Mouse (Mus musculus) left cerebral cortex, adult 18-20 months (tissue): ENCODE data around the gene Gnai3. TPM values are rescaled to one million over a fixed set of nuclear protein-coding genes. Genes with fewer than 3 reads are reported as not detected.
A peak's percentile ranks its signal among the peaks of the same experiment; 100 is the strongest.

Experiments used
- DNase-seq, 2 experiments: peaks; one replicate each; pipeline ENCODE4 v3.0.0; 2021 to 2022; ENCODE audit warnings: low spot score in 2 of 2, mixed read lengths in 1 of 2
- total RNA-seq, 2 experiments: library from RNA; stranded (reverse); gene quantifications; 2 replicates each; pipeline ENCODE4 v1.2.3; 2021

Gene Gnai3
- total RNA-seq, 2 experiments from 2014 or later: 29.0 to 30.4 TPM

DNA sequence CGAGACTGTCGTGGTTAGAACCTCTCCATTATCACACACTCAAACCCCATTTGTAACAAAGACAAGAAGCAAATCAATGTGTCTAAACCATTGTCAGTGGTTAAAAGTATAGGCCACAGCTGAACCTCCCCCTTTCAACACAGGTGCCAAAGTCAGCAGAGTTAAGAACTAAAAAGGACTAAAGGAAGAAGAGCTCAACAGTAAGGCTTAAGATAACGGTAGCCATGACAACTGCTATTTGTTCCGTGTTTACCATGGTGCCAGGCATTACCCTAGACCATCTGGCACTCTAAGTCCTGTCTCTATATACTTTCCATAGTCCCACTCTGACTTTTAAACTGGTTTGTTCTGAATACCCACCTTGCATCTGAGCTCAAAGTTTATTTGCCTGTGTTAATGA lies 33.3 kb downstream of the Gnai3 start:
- DNase-seq: no peak

- no peak for DNase-seq
These were observed 33.7 kb downstream of the Gnai3 start for GRCm38 (mm10) chr3:108112246-108112645.

- no peak for DNase-seq
These were observed 34.6 kb downstream of the Gnai3 start for GRCm38 (mm10) chr3:108111320-108111719.

DNA sequence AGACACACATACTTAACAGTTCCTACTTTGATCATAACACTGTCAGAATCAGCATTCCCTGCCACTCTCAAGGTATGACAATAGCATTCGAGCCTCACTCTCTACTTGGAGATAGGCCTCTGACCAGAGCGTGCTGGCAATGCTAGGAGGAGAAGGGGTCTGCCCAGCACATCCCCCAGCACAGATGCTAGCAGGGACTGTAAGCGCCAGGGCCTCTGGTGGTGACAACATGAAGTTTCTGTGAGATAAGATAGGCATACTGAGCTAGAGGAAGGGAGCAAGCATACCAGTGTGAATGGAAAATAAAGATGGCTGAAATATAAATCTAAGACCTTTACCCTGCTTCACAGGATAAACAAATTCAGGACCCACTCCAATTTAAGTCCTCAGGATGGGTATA lies 40.7 kb downstream of the Gnai3 start:
- no peak for DNase-seq

GRCm38 (mm10) chr3:108102075-108102474 lies 43.9 kb downstream of the Gnai3 start:
- no peak for DNase-seq

DNA sequence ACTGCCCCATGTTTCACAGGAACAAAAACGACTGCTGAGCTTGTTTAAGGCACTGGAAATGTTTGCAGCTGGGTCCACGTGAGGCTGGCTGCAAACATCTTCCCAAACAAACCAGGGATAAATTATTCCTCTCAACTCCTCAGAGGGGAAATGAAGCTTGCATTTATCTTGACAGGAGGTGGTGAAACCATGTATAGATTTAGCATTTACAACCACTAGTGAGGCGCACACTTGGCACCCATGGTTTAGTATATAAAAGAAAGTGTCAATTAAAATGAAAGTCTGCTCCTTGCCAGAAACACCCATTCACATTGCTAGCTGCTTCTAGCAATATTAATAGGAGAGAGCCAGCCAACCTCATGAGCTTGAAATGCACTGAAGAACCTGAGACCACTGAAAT lies 44.4 kb downstream of the Gnai3 start:
- DNase-seq: no peak

GRCm38 (mm10) chr3:108098316-108098715 lies 47.6 kb downstream of the Gnai3 start:
- no peak for DNase-seq

GRCm38 (mm10) chr3:108097656-108098055 lies 48.3 kb downstream of the Gnai3 start:
- DNase-seq: no peak

DNA sequence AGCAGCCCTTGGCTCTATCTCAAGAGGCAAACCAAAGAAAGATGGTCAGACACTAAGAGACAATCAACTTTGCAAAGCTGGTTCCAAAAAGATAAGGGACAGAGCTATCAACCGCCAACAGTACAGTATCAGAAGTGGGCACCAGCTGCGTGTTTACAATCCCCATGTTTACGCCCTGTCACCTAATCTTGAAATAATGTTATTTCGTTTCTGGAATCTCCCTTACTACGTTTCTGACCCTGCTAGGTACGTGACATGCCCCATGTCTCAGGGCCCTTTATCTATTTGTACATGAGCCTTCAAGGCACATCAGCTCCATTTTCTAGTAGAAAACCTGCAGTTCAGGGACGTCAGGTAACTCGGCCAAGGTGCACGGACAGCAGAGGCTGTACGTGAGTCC lies 49.2 kb downstream of the Gnai3 start:
- no peak for DNase-seq

DNA sequence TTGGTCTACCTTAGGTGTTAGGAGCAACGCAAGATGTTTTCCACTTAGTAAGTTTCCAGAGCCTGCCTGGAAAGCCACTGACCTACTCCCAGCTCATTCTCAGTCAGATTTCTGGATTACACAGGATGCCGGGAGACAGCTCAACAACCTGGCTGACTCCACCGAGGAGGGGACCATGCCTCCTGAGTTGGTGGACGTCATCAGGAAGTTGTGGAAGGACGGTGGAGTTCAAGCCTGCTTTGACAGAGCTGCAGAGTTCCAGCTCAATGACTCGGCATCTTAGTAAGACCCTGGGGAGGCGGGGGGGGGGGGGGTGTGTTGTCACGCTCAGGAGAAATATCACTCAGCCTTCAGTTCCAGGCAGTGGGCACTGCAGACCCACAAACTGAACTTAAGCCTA lies 49.7 kb downstream of the Gnai3 start:
- no peak for DNase-seq

DNA sequence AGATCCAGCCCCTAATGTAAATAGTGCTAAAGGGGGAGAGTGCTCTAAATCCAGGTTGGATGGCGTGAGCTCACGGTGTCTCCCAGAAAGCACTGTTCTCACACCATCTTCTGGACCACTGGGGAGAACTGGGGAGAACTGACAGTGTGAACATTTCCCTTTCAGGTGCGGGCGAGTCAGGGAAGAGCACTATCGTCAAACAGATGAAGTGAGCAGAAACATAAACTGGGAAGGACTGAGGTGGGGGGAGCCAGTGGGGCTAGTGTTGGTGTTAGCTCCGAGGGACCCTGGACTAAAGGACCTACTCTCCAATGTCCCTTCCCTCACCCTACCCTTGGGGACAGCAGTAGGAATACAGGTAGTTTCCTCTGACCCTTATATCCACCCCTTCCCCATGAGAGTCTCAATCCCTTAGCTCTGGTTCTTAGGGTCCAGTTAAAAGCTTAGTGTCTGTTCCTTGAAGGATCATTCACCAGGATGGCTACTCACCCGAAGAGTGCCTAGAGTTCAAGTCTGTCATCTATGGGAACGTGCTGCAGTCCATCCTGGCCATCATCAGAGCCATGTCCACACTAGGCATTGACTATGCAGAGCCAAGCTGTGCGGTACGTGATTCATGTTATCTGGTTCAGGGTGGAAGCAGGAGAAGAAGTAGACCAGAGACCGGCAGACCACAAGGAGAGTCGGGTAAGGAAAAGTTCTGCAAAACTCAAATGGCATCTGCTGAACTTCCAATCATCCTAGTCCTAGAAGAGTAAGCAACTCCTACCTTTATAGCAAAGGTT lies 50.8 kb downstream of the Gnai3 start:
- DNase-seq: no peak

- no peak for DNase-seq
These were observed 51.8 kb downstream of the Gnai3 start for GRCm38 (mm10) chr3:108094146-108094545.

DNA sequence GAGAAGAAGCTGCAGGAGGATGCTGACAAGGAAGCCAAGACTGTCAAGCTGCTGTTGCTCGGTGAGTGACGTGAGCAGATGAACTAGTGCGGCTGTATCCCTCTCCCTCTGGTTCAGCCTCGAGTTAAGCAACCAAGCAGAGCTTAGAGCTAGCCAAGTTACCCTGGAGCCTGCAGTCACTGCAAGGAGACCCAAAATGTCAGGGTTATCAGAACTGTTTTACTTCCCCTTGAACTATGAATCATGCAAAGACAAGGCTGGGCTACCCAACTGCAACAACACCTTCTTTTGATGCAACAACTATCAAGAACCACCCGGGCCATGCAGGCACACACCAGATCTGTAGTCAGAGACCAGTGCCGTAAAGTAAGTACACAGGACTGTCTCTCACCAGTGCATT lies 52.6 kb downstream of the Gnai3 start:
- DNase-seq: no peak

GRCm38 (mm10) chr3:108092536-108093115 lies 53.3 kb downstream of the Gnai3 start, which contains the start of gene Gnat2:
TSS of gene Gnat2 (plus strand) at chr3:108092789.
- no peak for DNase-seq

DNA sequence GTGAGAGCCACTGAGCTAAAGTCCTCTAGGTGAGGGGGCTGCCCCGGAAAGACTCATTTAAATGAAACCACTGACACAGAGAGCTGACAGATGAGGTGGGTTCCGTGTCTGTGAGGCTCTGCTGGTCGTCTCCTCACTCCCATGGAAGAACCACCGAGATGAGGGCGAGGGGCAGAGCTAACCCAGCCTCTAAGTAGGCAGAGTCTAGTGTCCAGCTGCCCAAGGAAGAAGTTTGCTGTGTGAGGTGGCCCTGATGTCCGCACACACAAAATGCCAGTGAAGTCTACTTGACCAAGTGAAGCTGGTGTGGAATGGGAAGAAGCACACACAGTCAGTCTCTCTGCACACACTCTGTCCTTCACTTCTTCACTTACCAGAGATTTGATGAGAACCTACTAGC lies 53.9 kb downstream of the Gnai3 start:
- no peak for DNase-seq

- DNase-seq: no peak
These were observed 55.4 kb downstream of the Gnai3 start for GRCm38 (mm10) chr3:108090561-108090960.

DNA sequence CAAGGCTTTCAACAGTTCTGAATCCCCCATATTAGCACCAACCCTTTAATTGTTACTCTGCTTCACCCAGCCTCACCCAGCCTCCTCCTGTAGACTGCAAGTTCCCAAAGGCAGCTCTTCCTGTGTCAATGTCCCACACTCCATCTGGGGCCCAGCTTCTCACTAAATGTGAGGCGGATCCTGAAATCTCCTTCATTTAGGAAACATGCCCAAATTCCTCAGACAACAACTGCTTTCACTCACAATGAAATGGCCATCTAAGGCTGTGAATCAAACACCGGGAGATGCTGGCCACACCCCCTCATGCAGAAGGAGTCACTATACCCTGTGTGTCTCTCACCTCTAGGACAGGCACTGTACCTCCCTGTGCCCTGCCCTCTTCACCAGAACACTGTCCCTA lies 56.0 kb downstream of the Gnai3 start:
- peak in 1 of 2 experiments; percentile 26 for DNase-seq

- DNase-seq: no peak
These were observed 57.0 kb downstream of the Gnai3 start for GRCm38 (mm10) chr3:108088842-108089380.

GRCm38 (mm10) chr3:108087329-108087728 lies 58.6 kb downstream of the Gnai3 start:
- DNase-seq: no peak

- peak in 1 of 2 experiments; percentile 42 for DNase-seq
These were observed 59.4 kb downstream of the Gnai3 start, which contains the start of gene Ampd2 for GRCm38 (mm10) chr3:108086470-108086979. TSS of gene Ampd2 (minus strand) at chr3:108086651.

GRCm38 (mm10) chr3:108085721-108086469 lies 60.1 kb downstream of the Gnai3 start:
- DNase-seq: peak; percentile 31 to 42
